Mouse (Mus musculus) midbrain, postnatal 0 days (tissue): ENCODE data around the gene Ifi27l2a. TPM values are rescaled to one million over a fixed set of nuclear protein-coding genes. Genes with fewer than 3 reads are reported as not detected.

Experiments
- ATAC-seq: fragments of 200-750 bp; cut with Nextera tagmentation; 2 replicates; pipeline ENCODE4 v1.8.0; 2017; ENCODE audit warnings: moderate number of reproducible peaks, mild to moderate bottlenecking, moderate TSS enrichment, moderate library complexity; ENCODE audit not compliant: low FRiP score
- DNase-seq: peaks from one replicate; pipeline ENCODE4 v3.0.0-alpha.2; 2015; ENCODE audit warnings: low spot score
- H3K27ac ChIP-seq: fragments of 300-500 bp; sonication (generic); 2 replicates; pipeline ENCODE4 v1.5.1; 2014; ENCODE audit warnings: low read depth, mild to moderate bottlenecking, low read length, mixed read lengths
- H3K27me3 ChIP-seq: fragments of 300-500 bp; sonication (generic); 2 replicates; pipeline ENCODE4 v1.6.1; 2014; ENCODE audit warnings: low read length, control low read depth, mixed read lengths; ENCODE audit not compliant: insufficient read depth
- H3K36me3 ChIP-seq: fragments of 300-500 bp; sonication (generic); 2 replicates; pipeline ENCODE4 v1.6.1; 2014; ENCODE audit warnings: low read length, control low read depth, mixed read lengths; ENCODE audit not compliant: insufficient read depth
- H3K4me1 ChIP-seq: fragments of 300-500 bp; sonication (generic); 2 replicates; pipeline ENCODE4 v1.6.1; 2014; ENCODE audit warnings: mild to moderate bottlenecking, control low read depth, antibody characterized with exemption, low read length, mixed read lengths; ENCODE audit not compliant: insufficient read depth
- H3K4me2 ChIP-seq: fragments of 300-500 bp; sonication (generic); 2 replicates; pipeline ENCODE4 v1.6.1; 2014; ENCODE audit warnings: low read depth, mild to moderate bottlenecking, low read length, mixed read lengths; ENCODE audit not compliant: poor library complexity, severe bottlenecking
- H3K4me3 ChIP-seq: fragments of 300-500 bp; sonication (generic); 2 replicates; pipeline ENCODE4 v1.5.1; 2014; ENCODE audit warnings: low read depth, mild to moderate bottlenecking, low read length, moderate library complexity
- H3K9ac ChIP-seq: fragments of 300-500 bp; sonication (generic); replicated peaks from 2 replicates; pipeline ENCODE4 v1.6.1; 2014; ENCODE audit warnings: mild to moderate bottlenecking, low read length, moderate library complexity, mixed read lengths; ENCODE audit not compliant: poor library complexity, severe bottlenecking
- H3K9me3 ChIP-seq: fragments of 300-500 bp; sonication (generic); 2 replicates; pipeline ENCODE4 v1.6.1; 2016; ENCODE audit warnings: low read length, control low read depth
- CTCF ChIP-seq: IDR thresholded peaks from 2 replicates; pipeline ENCODE4 v1.5.1; 2016; ENCODE audit warnings: antibody characterized with exemption, mild to moderate bottlenecking
- WGBS: fragments of 180-500 bp; shearing (Covaris S2); extraction: QIAGEN DNeasy Blood & Tissue Kit; methylation state at CpG from one replicate; pipeline ENCODE4 v1.1.7; 2014; 5-methylcytosine and 5-hydroxymethylcytosine counted together
- polyA plus RNA-seq: library from polyadenylated mRNA; unstranded; fragments of >200 nt; fragmentation: Nextera tagmentation; extraction: Ambion mirVana; gene quantifications from 2 replicates; pipeline ENCODE4 v1.2.1, GENCODE M21; 2015
- total RNA-seq: library from RNA; depleted of rRNA; stranded (reverse); fragments of >200 nt; gene quantifications from 2 replicates; pipeline ENCODE4 v1.2.3, GENCODE M21; 2014

Ifi27l2a gene
- total and polyA plus RNA-seq, 2 experiments from 2014 or later, result 1.7 to 10.3 TPM

GRCm38 (mm10) chr12:103433430-103433829 is 10.1 kb downstream of the Ifi27l2a start:
- DNase-seq, result no peak
- H3K9me3 ChIP-seq, result no peaks in the 10 kb centered on the region
- no peak for TF ChIP-seq CTCF
- H3K4me3 ChIP-seq, result no peak overlapping the region
- H3K27me3 ChIP-seq, result no peaks in the 10 kb centered on the region; the same call in 1 of the 2 replicates
- no peaks in the 10 kb centered on the region for H3K36me3 ChIP-seq
- H3K9ac ChIP-seq, result no peak overlapping the region
- no peak for ATAC-seq
- no peaks in the 10 kb centered on the region for H3K4me1 ChIP-seq
- WGBS, result 88% methylated on average over 2 of the region's 2 CpGs
- no peak overlapping the region for H3K4me2 ChIP-seq
- no peak overlapping the region for H3K27ac ChIP-seq

- peaks cover 20% of the 10 kb centered on the region for H3K4me1 ChIP-seq
- H3K36me3 ChIP-seq, result 0 out of 2 replicates have a peak, but pooled peaks cover 8% of the 10 kb centered on the region
- H3K4me3 ChIP-seq, result no peak overlapping the region
- no peaks in the 10 kb centered on the region; the same call in 1 of the 2 replicates for H3K27me3 ChIP-seq
- H3K27ac ChIP-seq, result no peak overlapping the region
- WGBS, result 92% methylated on average over 7 of the region's 7 CpGs
- DNase-seq (no peak), ATAC-seq (no peak)
- H3K9me3 ChIP-seq, result no peaks in the 10 kb centered on the region
- no peak overlapping the region for H3K9ac ChIP-seq
- H3K4me2 ChIP-seq, result no peak overlapping the region
- peak; percentile 49 for TF ChIP-seq CTCF
These were observed 16.8 kb downstream of the Ifi27l2a start for GRCm38 (mm10) chr12:103426710-103427109.

- Histone ChIP-seq H3K36me3 (0 out of 2 replicates have a peak, but pooled peaks cover 8% of the 10 kb centered on the region), H3K4me3 (peak within 1 kb of the TSS; percentile 92), H3K27ac (peak within 1 kb of the TSS; percentile 91), H3K9me3 (no peaks in the 10 kb centered on the region), H3K27me3 (no peaks in the 10 kb centered on the region; the same call in 1 of the 2 replicates), H3K4me1 (peaks cover 26% of the 10 kb centered on the region), H3K9ac (peak within 1 kb of the TSS; percentile 95), H3K4me2 (peak within 1 kb of the TSS; percentile 87)
- 2% methylated on average over 33 of the region's 33 CpGs for WGBS
- ATAC-seq (peak; percentile 99), DNase-seq (peak; percentile 100)
- peak; percentile 93 for TF ChIP-seq CTCF
These were observed 17.6 kb downstream of the Ifi27l2a start, which contains the start of gene Ddx24 for GRCm38 (mm10) chr12:103425729-103426470. Gene Ddx24, minus strand, starts transcription at chr12:103425830.

- TF ChIP-seq CTCF, result no peak
- H3K9me3 ChIP-seq, result no peaks in the 10 kb centered on the region
- H3K9ac ChIP-seq, result peak overlapping the region; percentile 95
- ATAC-seq (peak; percentile 51), DNase-seq (peak; percentile 17)
- no peaks in the 10 kb centered on the region; the same call in 1 of the 2 replicates for H3K27me3 ChIP-seq
- H3K4me1 ChIP-seq, result peaks cover 26% of the 10 kb centered on the region
- 0 out of 2 replicates have a peak, but pooled peaks cover 8% of the 10 kb centered on the region for H3K36me3 ChIP-seq
- WGBS, result 10% methylated on average over 33 of the region's 33 CpGs
- peak overlapping the region; percentile 91 for H3K27ac ChIP-seq
- peak overlapping the region; percentile 87 for H3K4me2 ChIP-seq
- H3K4me3 ChIP-seq, result peak overlapping the region; percentile 92
These were observed 18.3 kb downstream of the Ifi27l2a start for GRCm38 (mm10) chr12:103425016-103425728.

GRCm38 (mm10) chr12:103408144-103408543 is 35.3 kb downstream of the Ifi27l2a start:
- Histone ChIP-seq H3K36me3 (peaks cover 89% of the 10 kb centered on the region), H3K4me2 (no peak overlapping the region), H3K9ac (no peak overlapping the region), H3K27me3 (no peaks in the 10 kb centered on the region), H3K9me3 (no peaks in the 10 kb centered on the region), H3K4me1 (no peaks in the 10 kb centered on the region), H3K27ac (no peak overlapping the region), H3K4me3 (no peak overlapping the region)
- 91% methylated on average over 10 of the region's 10 CpGs for WGBS
- no peak for TF ChIP-seq CTCF
- no peak for ATAC-seq
- DNase-seq, result no peak

GRCm38 (mm10) chr12:103407720-103408119 is 35.8 kb downstream of the Ifi27l2a start, which contains the start of gene 9330161L09Rik:
Gene 9330161L09Rik, minus strand, starts transcription at chr12:103407820.
- no peak for TF ChIP-seq CTCF
- Histone ChIP-seq H3K27ac (no peak within 1 kb of the TSS), H3K27me3 (no peaks in the 10 kb centered on the region), H3K9me3 (no peaks in the 10 kb centered on the region), H3K9ac (no peak within 1 kb of the TSS), H3K4me3 (no peak within 1 kb of the TSS), H3K4me2 (no peak within 1 kb of the TSS), H3K36me3 (peaks cover 87% of the 10 kb centered on the region), H3K4me1 (no peaks in the 10 kb centered on the region)
- DNase-seq, result no peak
- 95% methylated on average over 4 of the region's 4 CpGs for WGBS
- no peak for ATAC-seq
